Mouse (Mus musculus) thymus, postnatal 14 days (tissue): ENCODE data around the gene Gabbr2.

Source experiments
- DNase-seq: peaks from one replicate; pipeline ENCODE4 v3.0.0; 2021

The Gabbr2 gene

GRCm38 (mm10) chr4:46752306-46752705 is 239.4 kb downstream of the Gabbr2 start:
- DNase-seq, result peak; percentile 63

- no peak for DNase-seq
Observed at GRCm38 (mm10) chr4:46749015-46749414, 242.7 kb downstream of the Gabbr2 start.

GRCm38 (mm10) chr4:46747007-46747746 is 244.5 kb downstream of the Gabbr2 start:
- DNase-seq, result no peak

- no peak for DNase-seq
Observed at GRCm38 (mm10) chr4:46745536-46745935, 246.1 kb downstream of the Gabbr2 start.

- DNase-seq, result no peak
Observed at GRCm38 (mm10) chr4:46744583-46745155, 247.0 kb downstream of the Gabbr2 start.

GRCm38 (mm10) chr4:46742601-46743000 is 249.1 kb downstream of the Gabbr2 start:
- DNase-seq, result no peak

- DNase-seq, result no peak
Observed at GRCm38 (mm10) chr4:46736910-46737511, 254.7 kb downstream of the Gabbr2 start.

- no peak for DNase-seq
Observed at GRCm38 (mm10) chr4:46734906-46735305, 256.8 kb downstream of the Gabbr2 start.

GRCm38 (mm10) chr4:46731590-46731989 is 260.1 kb downstream of the Gabbr2 start:
- DNase-seq, result no peak

- no peak for DNase-seq
Observed at GRCm38 (mm10) chr4:46729306-46730042, 262.2 kb downstream of the Gabbr2 start.

- peak; percentile 8 for DNase-seq
Observed at GRCm38 (mm10) chr4:46728231-46728630, 263.4 kb downstream of the Gabbr2 start.

- no peak for DNase-seq
Observed at GRCm38 (mm10) chr4:46727153-46727552, 264.5 kb downstream of the Gabbr2 start.

GRCm38 (mm10) chr4:46720821-46721557 is 270.7 kb downstream of the Gabbr2 start:
- DNase-seq, result no peak

GRCm38 (mm10) chr4:46720070-46720469 is 271.6 kb downstream of the Gabbr2 start:
- DNase-seq, result no peak

GRCm38 (mm10) chr4:46718624-46719023 is 273.0 kb downstream of the Gabbr2 start:
- no peak for DNase-seq

GRCm38 (mm10) chr4:46717156-46717555 is 274.5 kb downstream of the Gabbr2 start:
- no peak for DNase-seq

GRCm38 (mm10) chr4:46716361-46716760 is 275.3 kb downstream of the Gabbr2 start:
- no peak for DNase-seq

GRCm38 (mm10) chr4:46710523-46710922 is 281.1 kb downstream of the Gabbr2 start:
- DNase-seq, result no peak

GRCm38 (mm10) chr4:46710018-46710417 is 281.7 kb downstream of the Gabbr2 start:
- DNase-seq, result no peak

GRCm38 (mm10) chr4:46709492-46709891 is 282.2 kb downstream of the Gabbr2 start:
- DNase-seq, result no peak

GRCm38 (mm10) chr4:46705739-46706138 is 285.9 kb downstream of the Gabbr2 start:
- DNase-seq, result no peak

GRCm38 (mm10) chr4:46703146-46703545 is 288.5 kb downstream of the Gabbr2 start:
- no peak for DNase-seq

- DNase-seq, result no peak
Observed at GRCm38 (mm10) chr4:46700223-46700651, 291.4 kb downstream of the Gabbr2 start.
